Mouse (Mus musculus): Measurements from ENCODE around the gene Gm28891. TPM values are rescaled to one million over a fixed set of nuclear protein-coding genes. Genes with fewer than 3 reads are reported as not detected.

The Gm28891 gene
- not detected for total RNA-seq (2023)

GRCm38 (mm10) chrY:60240902-60241301, at the start of gene Gm28891:
Gene Gm28891, plus strand, starts transcription at chrY:60241202.

Measured in B cell, adult 67 days (primary cell).